Mouse (Mus musculus) Muller cell, postnatal 12 days (primary cell): Measurements from ENCODE around the gene Sema3a.

Experiments used
- DNase-seq: peaks from one replicate; pipeline ENCODE4 v3.0.0-alpha.2; 2015; ENCODE audit errors: inconsistent ontology term

The Sema3a gene

DNA sequence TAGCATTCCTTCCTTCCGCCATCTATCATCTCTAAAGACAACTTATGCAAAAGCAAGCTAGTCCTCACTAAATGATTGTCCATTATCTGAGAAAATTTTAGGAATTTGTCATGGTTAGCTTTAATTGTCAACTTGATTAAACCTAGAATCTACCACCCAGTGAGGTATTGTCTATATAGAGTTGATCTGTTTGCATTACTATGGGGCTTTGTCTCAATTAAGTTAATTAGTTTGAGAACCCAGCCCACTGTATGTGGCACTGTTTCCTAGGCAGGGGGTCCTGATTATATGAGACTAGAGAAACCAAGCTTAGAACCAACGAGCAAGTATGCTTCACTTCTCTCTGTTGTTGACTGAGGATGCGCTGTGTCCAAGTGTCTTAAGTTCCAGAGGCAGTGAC lies 194.9 kb downstream of the Sema3a start:
- peak; percentile 23 for DNase-seq

DNA sequence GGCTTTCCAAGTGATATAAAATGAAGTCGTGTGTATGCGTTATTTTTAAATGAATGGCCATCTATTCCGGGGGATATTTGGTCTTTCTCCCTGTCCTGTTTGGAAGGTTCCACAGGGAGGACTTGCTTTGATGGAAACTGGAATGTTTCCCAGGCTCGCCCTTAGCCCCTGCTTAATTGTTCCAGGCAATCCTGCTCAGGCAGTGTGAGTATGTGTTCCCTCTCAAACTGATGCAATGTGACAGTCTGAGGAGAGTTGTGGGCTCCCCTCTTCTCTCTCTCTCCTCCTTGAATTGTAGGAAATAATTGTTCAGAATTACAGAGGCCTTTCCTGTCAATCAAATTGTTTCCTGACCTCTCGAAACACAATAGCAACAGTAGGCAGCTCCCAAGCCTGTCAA lies 202.1 kb downstream of the Sema3a start:
- DNase-seq = peak; percentile 23

GRCm38 (mm10) chr5:13331412-13331811 lies 206.2 kb downstream of the Sema3a start:
- DNase-seq = no peak

GRCm38 (mm10) chr5:13337665-13338064 lies 212.5 kb downstream of the Sema3a start:
- no peak for DNase-seq

- no peak for DNase-seq
Measured at GRCm38 (mm10) chr5:13347068-13347467, 221.9 kb downstream of the Sema3a start.

DNA sequence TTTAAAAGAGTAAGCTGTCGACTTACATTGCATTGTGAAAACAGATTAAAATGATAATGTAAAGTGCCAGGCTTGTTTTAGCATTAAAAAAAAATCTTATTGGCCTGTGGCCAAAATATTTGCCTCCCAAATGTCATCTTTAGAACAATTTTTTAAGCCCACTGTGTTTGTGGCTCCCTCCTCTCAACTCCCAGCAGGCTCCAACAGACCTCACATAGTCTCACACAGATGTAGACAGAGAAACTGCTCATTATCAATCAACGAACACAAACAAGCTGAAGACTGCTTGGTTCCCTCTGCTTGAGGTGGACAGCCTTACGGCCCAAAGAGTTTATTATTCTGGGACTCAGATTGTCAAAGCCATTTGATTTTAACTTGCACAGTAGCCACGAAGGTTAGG lies 226.4 kb downstream of the Sema3a start:
- no peak for DNase-seq

DNA sequence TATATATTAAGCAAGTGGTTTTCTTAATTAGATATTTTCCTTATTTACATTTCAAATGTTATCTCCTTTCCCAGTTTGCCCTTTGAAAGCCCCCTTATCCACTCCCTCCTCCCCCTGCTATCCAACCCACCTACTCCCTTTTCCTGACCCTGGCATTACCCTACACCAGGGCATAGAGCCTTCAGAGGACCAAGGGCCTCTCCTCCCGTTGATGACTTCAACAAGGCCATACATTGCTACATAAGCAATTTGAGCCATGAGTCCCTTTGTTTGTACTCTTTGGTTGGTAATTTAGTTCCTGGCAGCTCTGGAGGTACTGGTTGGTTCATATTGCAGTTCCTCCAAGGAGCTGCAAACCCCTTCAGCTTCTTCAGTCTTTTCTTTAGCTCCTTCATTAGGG lies 227.8 kb downstream of the Sema3a start:
- no peak for DNase-seq

GRCm38 (mm10) chr5:13353539-13353938 lies 228.3 kb downstream of the Sema3a start:
- peak; percentile 26 for DNase-seq

DNA sequence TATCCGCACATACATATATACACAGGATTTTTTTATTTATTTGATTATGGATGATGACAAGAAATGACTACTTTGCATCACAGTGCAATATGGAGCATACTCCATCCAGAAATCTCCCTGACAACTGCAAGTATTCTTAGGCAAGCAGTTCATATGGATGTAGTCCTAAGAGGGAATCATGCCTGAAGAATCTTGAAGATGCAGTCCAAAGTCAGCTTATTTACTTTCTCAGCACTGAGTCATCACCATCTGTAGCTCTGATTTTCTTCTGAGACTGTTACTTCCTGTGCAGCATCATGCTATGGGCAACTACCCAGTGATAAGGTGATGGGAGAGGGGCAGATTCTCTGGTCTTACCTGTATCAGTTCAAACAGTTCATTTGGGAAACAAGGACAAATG lies 229.7 kb downstream of the Sema3a start:
- no peak for DNase-seq

DNA sequence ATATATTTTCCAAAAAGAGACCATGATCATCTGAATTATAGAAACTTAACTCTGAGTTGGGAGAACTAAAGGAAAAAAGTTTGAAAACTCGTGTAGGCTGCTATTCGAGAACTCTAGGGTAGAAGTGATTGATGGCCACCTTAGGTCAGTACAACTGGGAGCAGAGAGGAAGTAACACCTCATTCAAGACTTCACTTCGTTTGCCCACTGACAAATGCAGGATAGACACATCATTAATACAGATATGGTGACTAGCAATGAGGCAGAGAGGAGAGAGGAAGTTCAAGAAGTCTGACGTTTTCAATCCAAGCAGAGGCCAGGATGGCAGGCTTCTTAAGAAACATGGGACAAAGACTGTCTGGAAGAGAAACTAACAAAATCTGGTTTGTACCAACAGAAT lies 233.6 kb downstream of the Sema3a start:
- no peak for DNase-seq

- no peak for DNase-seq
Measured at GRCm38 (mm10) chr5:13360711-13361110, 235.5 kb downstream of the Sema3a start.

- no peak for DNase-seq
Measured at GRCm38 (mm10) chr5:13365108-13365507, 239.9 kb downstream of the Sema3a start.

GRCm38 (mm10) chr5:13379223-13379622 lies 254.0 kb downstream of the Sema3a start:
- DNase-seq = no peak

DNA sequence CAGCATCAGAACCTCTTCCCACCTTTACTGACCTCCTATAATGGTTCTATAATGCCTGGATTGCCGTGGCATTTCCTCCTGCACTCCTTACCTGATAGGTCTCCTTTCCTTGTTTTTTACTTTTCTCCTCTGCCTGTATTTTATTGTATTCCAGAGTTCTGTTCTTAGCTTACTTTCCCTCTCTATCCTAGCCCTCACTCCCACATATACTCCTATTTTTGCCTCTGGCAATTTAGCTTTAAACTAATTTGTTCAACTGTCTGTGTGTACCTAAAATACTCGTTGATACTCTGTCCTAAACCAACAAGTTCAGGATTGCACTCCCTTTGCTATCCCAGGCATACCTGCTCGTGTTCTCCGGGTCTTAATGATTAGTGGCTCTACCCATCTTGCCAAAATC lies 258.8 kb downstream of the Sema3a start:
- DNase-seq = no peak

DNA sequence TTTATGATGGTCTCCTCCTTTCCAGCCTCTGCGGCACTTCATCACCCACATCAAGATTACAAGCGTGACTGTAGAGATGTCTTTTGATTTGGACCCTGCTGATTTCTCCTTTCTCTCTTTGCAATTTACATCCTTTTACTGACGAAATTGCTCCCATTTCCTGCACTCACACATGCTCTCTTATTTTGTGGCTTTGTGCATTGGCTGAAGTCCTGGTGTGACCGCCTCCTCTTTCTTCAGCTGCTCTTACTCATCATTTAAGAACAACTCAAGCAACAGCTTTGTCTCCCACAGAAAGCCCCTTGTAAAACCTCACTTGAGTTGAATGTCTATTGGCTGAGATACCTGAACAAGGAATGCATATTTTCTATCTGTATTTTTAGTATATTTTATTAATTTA lies 259.5 kb downstream of the Sema3a start:
- no peak for DNase-seq

- DNase-seq = no peak
Measured at GRCm38 (mm10) chr5:13386603-13387002, 261.4 kb downstream of the Sema3a start.

- DNase-seq = no peak
Measured at GRCm38 (mm10) chr5:13387679-13388078, 262.5 kb downstream of the Sema3a start.

DNA sequence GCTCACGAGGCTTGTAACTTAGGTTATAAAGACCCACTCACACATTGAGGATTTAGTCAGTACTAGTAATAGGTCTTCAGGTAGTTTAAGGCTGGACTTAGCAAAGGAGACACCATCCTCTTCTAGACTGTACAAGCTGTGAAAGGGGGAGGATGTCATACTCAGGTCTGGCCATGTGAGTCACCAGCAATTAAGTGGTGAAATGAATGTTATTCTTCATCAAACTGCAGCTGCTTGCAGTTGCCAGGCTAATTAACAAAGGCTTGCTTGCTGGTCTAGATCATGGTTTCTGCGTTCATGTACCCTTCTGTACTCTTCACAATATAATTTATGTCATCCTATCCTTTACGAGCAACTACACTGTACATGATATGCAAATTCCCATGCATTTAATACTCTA lies 264.8 kb downstream of the Sema3a start:
- no peak for DNase-seq

DNA sequence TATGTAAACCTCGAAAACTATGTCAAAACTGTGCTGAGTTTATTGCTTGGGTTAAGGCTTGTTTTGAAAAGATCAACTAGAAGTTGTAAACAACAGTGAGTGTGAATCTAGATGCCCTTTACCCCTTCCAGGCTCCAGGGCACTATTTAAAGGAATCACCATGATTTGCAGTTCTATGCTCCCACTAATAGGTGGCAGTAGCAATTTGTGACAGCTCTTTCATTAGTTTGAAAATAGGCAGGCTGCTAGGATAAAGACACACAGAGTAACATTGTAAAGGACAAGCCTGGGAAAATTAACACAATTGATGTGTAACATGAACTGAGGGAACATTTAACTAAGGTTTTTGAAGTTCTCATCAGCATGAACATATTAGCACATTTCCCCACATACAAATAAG lies 280.2 kb downstream of the Sema3a start:
- DNase-seq = peak; percentile 43

GRCm38 (mm10) chr5:13406131-13406530 lies 280.9 kb downstream of the Sema3a start:
- no peak for DNase-seq

GRCm38 (mm10) chr5:13411920-13412319 lies 286.7 kb downstream of the Sema3a start:
- no peak for DNase-seq

- no peak for DNase-seq
Measured at GRCm38 (mm10) chr5:13413915-13414525, 288.8 kb downstream of the Sema3a start.

DNA sequence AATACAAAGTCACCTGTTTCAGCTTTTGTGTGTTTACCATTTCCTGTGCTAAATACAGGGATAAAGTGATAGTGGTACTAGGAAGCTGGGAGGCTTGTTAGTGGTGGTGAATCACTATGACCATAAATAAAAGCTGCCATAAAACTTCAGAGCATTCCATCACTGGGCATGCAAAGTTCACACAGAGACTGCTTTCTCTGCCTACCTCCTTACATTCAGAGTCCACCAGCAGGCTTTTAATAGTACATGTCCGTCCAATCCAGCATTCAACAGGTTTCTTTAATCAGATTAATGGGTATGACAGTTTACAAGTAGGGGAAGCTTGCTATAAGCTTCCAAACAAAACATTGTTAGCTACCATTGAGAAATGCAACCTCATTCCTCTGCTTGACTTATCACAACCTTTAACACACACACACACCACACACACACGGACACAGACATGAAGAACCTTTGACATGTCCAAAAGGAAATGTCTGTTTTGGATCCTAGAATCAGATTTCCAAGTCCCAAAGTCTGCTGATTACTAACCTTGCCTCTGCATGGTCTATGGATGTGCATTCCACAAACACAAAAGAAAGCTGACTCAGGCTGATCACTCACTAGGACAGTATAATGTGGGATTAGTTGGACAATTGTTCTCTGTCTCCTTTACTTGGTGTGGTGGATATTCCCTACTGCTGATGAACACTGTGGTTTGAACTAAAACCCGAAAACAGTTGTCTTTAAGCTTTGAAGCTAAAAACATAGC lies 291.9 kb downstream of the Sema3a start:
- DNase-seq = peak; percentile 88
